Mouse (Mus musculus): ENCODE results near the gene Gnpda2. TPM values are rescaled to one million over a fixed set of nuclear protein-coding genes. Genes with fewer than 3 reads are reported as not detected.
A peak's percentile ranks its signal among the peaks of the same experiment; 100 is the strongest.

Gnpda2 gene
- polyA plus RNA-seq (2015; fragmentation: Nextera tagmentation; extraction: Ambion mirVana): 40.8 and 41.2 TPM in 2 replicates

DNA sequence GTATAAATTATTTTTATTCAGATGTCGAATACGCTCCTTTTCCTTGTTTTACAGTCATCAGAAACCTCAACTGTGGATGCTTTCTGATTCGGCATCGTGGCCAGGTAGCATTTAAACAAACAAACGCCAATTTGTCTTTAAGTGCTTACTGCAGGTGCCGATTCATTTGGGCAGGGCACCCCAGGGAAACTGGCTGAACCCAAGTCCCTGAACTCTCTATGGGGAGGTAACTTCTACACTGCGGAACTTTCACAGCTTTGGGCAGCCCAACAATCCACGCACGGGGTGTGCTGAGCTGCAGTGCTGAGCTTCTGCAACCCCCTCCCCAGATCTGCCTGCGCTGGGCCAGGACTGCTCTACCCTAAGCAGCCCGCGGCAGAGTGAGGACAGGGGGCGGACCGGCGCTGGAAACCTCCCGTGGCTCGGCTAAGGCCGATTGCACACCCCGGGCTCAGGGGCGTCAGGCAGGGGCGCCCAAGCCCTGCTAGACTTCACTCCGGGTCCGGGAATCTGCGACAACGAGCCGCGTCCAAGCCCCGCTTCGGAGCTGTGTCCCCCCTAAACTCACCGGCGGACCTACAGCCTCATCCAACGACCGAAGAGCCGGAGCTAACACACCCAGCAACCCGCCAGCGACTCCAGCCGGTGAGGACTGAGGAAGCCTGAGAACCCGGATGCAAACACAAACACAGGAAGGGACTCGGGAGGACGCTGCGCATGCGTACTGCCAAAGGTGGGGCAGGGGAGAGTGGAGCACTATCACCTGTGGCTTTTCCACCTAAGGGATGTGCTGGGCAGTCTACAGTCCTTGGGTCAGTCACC lies at the start of gene Gnpda2:
Gene Gnpda2, minus strand, starts transcription at position 701 of the 822 bp plus-strand sequence.
- H3K4me1 ChIP-seq: peaks cover 6% of the 10 kb centered on the region; the same call in 1 of the 2 replicates
- ATAC-seq (ENCODE audit: borderline replicate concordance, extremely low read depth, low FRiP score, low TSS enrichment): peak; percentile 95
- H3K9me3 ChIP-seq: no peaks in the 10 kb centered on the region
- H3K4me2 ChIP-seq: peak within 1 kb of the TSS; percentile 78
- peak within 1 kb of the TSS; percentile 85 for H3K4me3 ChIP-seq
- H3K9ac ChIP-seq: peak within 1 kb of the TSS; percentile 82
- H3K27me3 ChIP-seq: no peaks in the 10 kb centered on the region
- H3K36me3 ChIP-seq: no peaks in the 10 kb centered on the region
- H3K27ac ChIP-seq: peak within 1 kb of the TSS; percentile 75
- 3% methylated on average over 42 of the region's 42 CpGs for WGBS

DNA sequence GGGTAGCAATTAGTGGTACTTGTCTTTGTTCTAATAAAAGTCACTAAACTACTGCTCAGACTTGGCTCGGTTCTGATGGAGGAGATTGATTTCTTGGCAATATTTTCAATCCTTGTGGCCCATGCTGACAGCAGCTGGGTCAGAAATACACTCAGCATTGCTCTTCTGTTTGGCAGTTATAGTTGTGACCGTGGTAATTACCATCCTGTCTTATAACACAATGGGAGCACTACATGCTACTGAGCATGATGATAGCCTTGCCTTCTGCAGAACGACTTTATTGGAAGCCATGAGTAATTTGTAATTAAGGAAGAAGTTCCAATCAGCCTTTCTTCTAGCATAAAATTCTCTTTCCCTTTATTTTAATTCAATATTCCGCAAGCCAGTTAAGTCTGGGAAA lies 42.6 kb upstream of the Gnpda2 start:
- Histone ChIP-seq H3K9ac (no peak overlapping the region), H3K4me2 (no peak overlapping the region), H3K27me3 (no peaks in the 10 kb centered on the region), H3K4me1 (no peaks in the 10 kb centered on the region), H3K36me3 (no peaks in the 10 kb centered on the region), H3K9me3 (no peaks in the 10 kb centered on the region), H3K27ac (no peak overlapping the region), H3K4me3 (no peak overlapping the region)
- no peak for ATAC-seq (ENCODE audit: borderline replicate concordance, extremely low read depth, low FRiP score, low TSS enrichment)
- WGBS: 72% methylated on average over 4 of the region's 4 CpGs

DNA sequence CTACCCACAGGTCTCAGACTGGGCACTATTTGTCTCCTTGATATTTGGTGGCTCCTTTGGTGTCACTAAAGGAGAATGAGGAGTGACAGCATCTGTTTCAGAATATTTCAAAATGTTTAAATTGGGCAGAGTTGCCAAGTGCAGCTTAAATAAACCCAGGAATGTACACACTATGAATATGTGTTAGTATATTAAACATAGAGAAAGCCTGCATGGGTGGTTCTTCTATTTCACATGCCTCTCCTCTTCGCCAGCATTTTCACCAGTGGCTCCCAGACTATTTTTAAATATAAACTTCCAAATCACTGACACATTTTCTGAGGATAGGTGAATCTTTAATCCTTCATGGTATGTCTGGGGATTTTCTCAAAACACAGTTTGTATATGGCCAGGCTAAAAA lies 28.8 kb upstream of the Gnpda2 start:
- no peaks in the 10 kb centered on the region for H3K27me3 ChIP-seq
- whole genome bisulfite sequencing: 12% methylated on average over 1 of the region's 1 CpGs
- no peak for ATAC-seq (ENCODE audit: borderline replicate concordance, extremely low read depth, low FRiP score, low TSS enrichment)

GRCm38 (mm10) chr5:69613209-69613796 lies 21.2 kb upstream of the Gnpda2 start:
- H3K4me2 ChIP-seq: no peak overlapping the region
- no peaks in the 10 kb centered on the region for H3K36me3 ChIP-seq
- ATAC-seq (ENCODE audit: borderline replicate concordance, extremely low read depth, low FRiP score, low TSS enrichment): no peak
- 15% methylated on average over 4 of the region's 4 CpGs for WGBS
- H3K4me1 ChIP-seq: no peaks in the 10 kb centered on the region
- no peak overlapping the region for H3K9ac ChIP-seq
- H3K9me3 ChIP-seq: no peaks in the 10 kb centered on the region
- H3K4me3 ChIP-seq: no peak overlapping the region
- H3K27ac ChIP-seq: no peak overlapping the region
- H3K27me3 ChIP-seq: no peaks in the 10 kb centered on the region

More for the DNA sequence above, 28.8 kb upstream of the Gnpda2 start:
- Histone ChIP-seq H3K9me3 (no peaks in the 10 kb centered on the region), H3K4me2 (no peak overlapping the region), H3K9ac (no peak overlapping the region), H3K27ac (no peak overlapping the region), H3K4me3 (no peak overlapping the region), H3K36me3 (no peaks in the 10 kb centered on the region), H3K4me1 (no peaks in the 10 kb centered on the region)

DNA sequence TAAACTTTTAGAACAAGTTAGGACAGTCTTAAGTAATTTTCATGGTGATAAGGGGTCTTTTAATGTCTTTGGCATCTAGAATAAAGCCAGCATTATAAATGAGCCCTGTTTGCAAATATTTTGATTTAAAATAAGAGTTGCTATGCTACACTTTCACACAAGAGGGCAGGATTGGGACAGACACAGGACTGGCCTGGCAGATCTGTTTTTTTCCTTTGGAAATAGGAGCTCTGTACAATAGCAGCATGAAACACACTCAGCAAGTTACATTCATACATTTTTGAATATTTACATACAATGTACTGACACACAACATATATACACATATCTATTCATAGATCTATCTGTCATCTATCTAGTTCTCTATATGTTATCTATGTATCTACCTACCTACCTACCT lies 8.9 kb upstream of the Gnpda2 start:
- H3K9me3 ChIP-seq: no peaks in the 10 kb centered on the region
- H3K4me2 ChIP-seq: no peak overlapping the region
- H3K4me1 ChIP-seq: no peaks in the 10 kb centered on the region
- H3K9ac ChIP-seq: no peak overlapping the region
- no peak overlapping the region for H3K27ac ChIP-seq
- H3K36me3 ChIP-seq: no peaks in the 10 kb centered on the region
- H3K27me3 ChIP-seq: no peaks in the 10 kb centered on the region
- H3K4me3 ChIP-seq: no peak overlapping the region
- ATAC-seq (ENCODE audit: borderline replicate concordance, extremely low read depth, low FRiP score, low TSS enrichment): no peak

- no peak for ATAC-seq (ENCODE audit: borderline replicate concordance, extremely low read depth, low FRiP score, low TSS enrichment)
- H3K4me3 ChIP-seq: peak overlapping the region; percentile 79
- no peaks in the 10 kb centered on the region for H3K4me1 ChIP-seq
- H3K27ac ChIP-seq: peak overlapping the region; percentile 74
- no peaks in the 10 kb centered on the region for H3K9me3 ChIP-seq
- H3K9ac ChIP-seq: peak overlapping the region; percentile 82
- 7% methylated on average over 16 of the region's 16 CpGs for WGBS
- H3K36me3 ChIP-seq: peaks cover 16% of the 10 kb centered on the region
- no peaks in the 10 kb centered on the region for H3K27me3 ChIP-seq
- peak overlapping the region; percentile 59 for H3K4me2 ChIP-seq
Measured at GRCm38 (mm10) chr5:69557404-69557935, 34.7 kb downstream of the Gnpda2 start.

DNA sequence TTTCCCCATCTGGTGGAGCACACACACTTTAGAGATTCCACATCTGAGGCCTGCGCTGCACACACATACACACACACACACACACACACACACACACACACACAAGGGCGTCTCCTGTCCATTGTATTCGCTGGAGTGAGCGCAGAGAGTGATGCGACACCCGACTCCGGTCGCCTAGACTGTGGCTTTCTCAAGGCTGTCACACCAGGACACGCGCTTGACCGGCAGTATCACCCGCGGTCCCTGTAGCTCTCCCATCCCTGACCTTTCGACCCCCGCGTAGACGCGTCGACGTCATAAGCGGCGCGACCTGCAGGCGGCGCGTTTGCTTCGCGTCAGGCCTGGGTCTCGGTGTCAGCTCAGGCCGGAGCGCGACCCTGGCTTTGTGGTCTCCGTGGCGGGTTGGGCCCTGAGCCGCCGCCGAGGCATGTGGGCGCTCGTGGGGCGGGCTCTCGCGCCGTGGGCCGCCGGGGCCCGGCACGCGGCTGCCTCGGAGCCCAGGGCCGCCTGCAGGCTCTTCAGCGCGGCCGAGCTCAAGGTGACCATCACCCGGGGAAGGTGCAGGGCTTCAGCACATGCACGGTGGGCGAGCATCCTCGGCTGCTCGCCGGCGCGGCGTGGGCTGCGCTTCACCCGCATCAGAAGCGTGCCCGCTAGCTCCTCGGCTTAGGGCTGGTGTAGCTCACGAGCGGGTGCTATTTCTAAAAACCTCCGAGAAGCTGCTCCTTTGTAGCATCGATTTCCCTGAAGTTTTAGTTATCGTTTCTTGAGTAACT lies 35.3 kb downstream of the Gnpda2 start, which contains the start of gene Guf1:
Gene Guf1, plus strand, starts transcription at position 296 of the 776 bp plus-strand sequence.
- Histone ChIP-seq H3K9me3 (no peaks in the 10 kb centered on the region), H3K27ac (peak within 1 kb of the TSS; percentile 74), H3K36me3 (peaks cover 16% of the 10 kb centered on the region), H3K4me2 (peak within 1 kb of the TSS; percentile 59), H3K27me3 (no peaks in the 10 kb centered on the region), H3K9ac (peak within 1 kb of the TSS; percentile 82), H3K4me1 (no peaks in the 10 kb centered on the region), H3K4me3 (peak within 1 kb of the TSS; percentile 79)
- ATAC-seq (ENCODE audit: borderline replicate concordance, extremely low read depth, low FRiP score, low TSS enrichment): peak; percentile 93
- WGBS: under 1% methylated on average over 68 of the region's 72 CpGs

- no peaks in the 10 kb centered on the region for H3K9me3 ChIP-seq
- H3K4me1 ChIP-seq: no peaks in the 10 kb centered on the region
- WGBS: 51% methylated on average over 4 of the region's 4 CpGs
- no peak within 1 kb of the TSS for H3K4me2 ChIP-seq
- H3K27me3 ChIP-seq: no peaks in the 10 kb centered on the region
- no peak within 1 kb of the TSS for H3K27ac ChIP-seq
- no peak for ATAC-seq (ENCODE audit: borderline replicate concordance, extremely low read depth, low FRiP score, low TSS enrichment)
- H3K4me3 ChIP-seq: no peak within 1 kb of the TSS
- H3K36me3 ChIP-seq: no peaks in the 10 kb centered on the region
- H3K9ac ChIP-seq: no peak within 1 kb of the TSS
Measured at GRCm38 (mm10) chr5:69542489-69542888, 49.7 kb downstream of the Gnpda2 start, which contains the start of gene Yipf7. Gene Yipf7, minus strand, starts transcription at chr5:69542648.

DNA sequence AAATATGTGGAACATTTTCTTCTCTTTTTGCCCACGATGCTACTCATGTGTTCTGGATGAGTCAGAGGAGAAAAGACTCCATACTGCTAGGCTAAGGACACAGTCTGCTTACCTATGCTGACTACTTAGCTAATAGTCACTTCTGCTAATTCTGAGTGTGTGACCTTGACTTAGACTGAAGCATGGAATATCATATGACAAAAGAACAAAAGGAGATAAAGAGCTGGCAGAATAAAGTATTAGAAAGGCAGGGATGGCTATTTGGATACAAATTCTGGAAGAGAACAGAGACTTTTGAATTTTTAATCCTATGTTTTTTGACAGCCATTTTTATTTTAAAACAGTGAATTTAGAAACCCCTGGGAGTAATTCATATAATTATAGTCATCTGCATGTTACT lies 50.5 kb downstream of the Gnpda2 start:
- Histone ChIP-seq H3K9ac (no peak overlapping the region), H3K27me3 (no peaks in the 10 kb centered on the region), H3K27ac (no peak overlapping the region), H3K36me3 (no peaks in the 10 kb centered on the region), H3K9me3 (no peaks in the 10 kb centered on the region), H3K4me2 (no peak overlapping the region), H3K4me3 (no peak overlapping the region), H3K4me1 (no peaks in the 10 kb centered on the region)
- WGBS: 74% methylated on average over 1 of the region's 1 CpGs
- no peak for ATAC-seq (ENCODE audit: borderline replicate concordance, extremely low read depth, low FRiP score, low TSS enrichment)

DNA sequence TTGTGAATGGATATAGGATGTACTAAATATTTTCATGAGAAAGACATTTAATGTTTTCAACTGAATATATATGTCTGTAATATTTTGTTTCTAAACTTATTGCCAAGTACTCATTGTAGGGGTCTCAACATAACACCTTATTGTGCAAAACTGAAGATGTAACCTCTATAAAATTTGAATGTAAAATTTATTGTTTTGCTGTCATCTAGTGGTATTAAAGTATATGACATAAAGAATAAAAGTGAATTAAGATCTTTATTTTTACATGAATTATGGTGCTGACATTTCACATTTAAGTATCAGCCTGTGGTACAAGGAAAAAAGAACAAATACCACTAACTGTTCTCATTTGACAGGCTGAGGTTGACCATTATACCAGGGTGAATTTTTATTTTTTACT lies 68.2 kb downstream of the Gnpda2 start:
- H3K36me3 ChIP-seq: no peaks in the 10 kb centered on the region
- H3K9ac ChIP-seq: no peak overlapping the region
- no peaks in the 10 kb centered on the region for H3K9me3 ChIP-seq
- H3K4me3 ChIP-seq: no peak overlapping the region
- no peak for ATAC-seq (ENCODE audit: borderline replicate concordance, extremely low read depth, low FRiP score, low TSS enrichment)
- H3K4me1 ChIP-seq: no peaks in the 10 kb centered on the region
- H3K4me2 ChIP-seq: no peak overlapping the region
- H3K27ac ChIP-seq: no peak overlapping the region
- H3K27me3 ChIP-seq: no peaks in the 10 kb centered on the region
